Mouse (Mus musculus) lung, postnatal 0 days (tissue): ENCODE results near the gene Zfp3. TPM values are rescaled to one million over a fixed set of nuclear protein-coding genes. Genes with fewer than 3 reads are reported as not detected.
A peak's percentile ranks its signal among the peaks of the same experiment; 100 is the strongest.
"Not testable (repeated sequence)": the region's sequence is repeated elsewhere in the genome, so short reads cannot be mapped to it uniquely, and the experiment has no call there.

Source experiments
- ATAC-seq: fragments of 200-750 bp; cut with Nextera tagmentation; 2 replicates; pipeline ENCODE4 v1.8.0; 2017; ENCODE audit warnings: moderate library complexity
- DNase-seq: peaks from one replicate; pipeline ENCODE4 v3.0.0-alpha.2; 2016; ENCODE audit warnings: low spot score
- H3K27ac ChIP-seq: fragments of 300-500 bp; sonication (generic); 2 replicates; pipeline ENCODE4 v1.5.1; 2014; ENCODE audit warnings: antibody characterized with exemption, mild to moderate bottlenecking, low read length, mixed read lengths
- H3K27me3 ChIP-seq: fragments of 300-500 bp; sonication (generic); replicated peaks from 2 replicates; pipeline ENCODE4 v1.6.1; 2014; ENCODE audit warnings: low read length, mixed read lengths; ENCODE audit not compliant: insufficient read depth
- H3K36me3 ChIP-seq: fragments of 300-500 bp; sonication (generic); 2 replicates; pipeline ENCODE4 v1.6.1; 2014; ENCODE audit warnings: low read length, mixed read lengths; ENCODE audit not compliant: insufficient read depth
- H3K4me1 ChIP-seq: fragments of 300-500 bp; sonication (generic); 2 replicates; pipeline ENCODE4 v1.6.1; 2014; ENCODE audit warnings: antibody characterized with exemption, low read depth, low read length, mixed read lengths; ENCODE audit not compliant: insufficient read depth
- H3K4me2 ChIP-seq: fragments of 300-500 bp; sonication (generic); replicated peaks from 2 replicates; pipeline ENCODE4 v1.6.1; 2014; ENCODE audit warnings: low read depth, mild to moderate bottlenecking, low read length, moderate library complexity, mixed read lengths
- H3K4me3 ChIP-seq: fragments of 300-500 bp; sonication (generic); 2 replicates; pipeline ENCODE4 v1.5.1; 2014; ENCODE audit warnings: low read depth, low read length
- H3K9ac ChIP-seq: fragments of 300-500 bp; sonication (generic); replicated peaks from 2 replicates; pipeline ENCODE4 v1.6.1; 2014; ENCODE audit warnings: low read depth, mild to moderate bottlenecking
- H3K9me3 ChIP-seq: fragments of 300-500 bp; sonication (generic); 2 replicates; pipeline ENCODE4 v1.6.1; 2016; ENCODE audit warnings: low read length, mixed read lengths
- CTCF ChIP-seq: IDR thresholded peaks from 2 replicates; pipeline ENCODE4 v1.5.1; 2016; ENCODE audit warnings: antibody characterized with exemption, mild to moderate bottlenecking
- EP300 ChIP-seq: IDR thresholded peaks from 2 replicates; pipeline ENCODE4 v1.6.1; 2016; ENCODE audit warnings: antibody characterized with exemption, mild to moderate bottlenecking, control low read depth
- WGBS: fragments of 180-500 bp; shearing (Covaris S2); extraction: QIAGEN DNeasy Blood & Tissue Kit; methylation state at CpG from one replicate; pipeline ENCODE4 v1.1.7; 2014; 5-methylcytosine and 5-hydroxymethylcytosine counted together
- polyA plus RNA-seq: library from polyadenylated mRNA; unstranded; fragments of >200 nt; fragmentation: Nextera tagmentation; extraction: Ambion mirVana; gene quantifications from 2 replicates; pipeline ENCODE4 v1.2.1, GENCODE M21; 2015

Gene Zfp3
- polyA plus RNA-seq, 1 experiment from 2014 or later, result 3.6 TPM

DNA sequence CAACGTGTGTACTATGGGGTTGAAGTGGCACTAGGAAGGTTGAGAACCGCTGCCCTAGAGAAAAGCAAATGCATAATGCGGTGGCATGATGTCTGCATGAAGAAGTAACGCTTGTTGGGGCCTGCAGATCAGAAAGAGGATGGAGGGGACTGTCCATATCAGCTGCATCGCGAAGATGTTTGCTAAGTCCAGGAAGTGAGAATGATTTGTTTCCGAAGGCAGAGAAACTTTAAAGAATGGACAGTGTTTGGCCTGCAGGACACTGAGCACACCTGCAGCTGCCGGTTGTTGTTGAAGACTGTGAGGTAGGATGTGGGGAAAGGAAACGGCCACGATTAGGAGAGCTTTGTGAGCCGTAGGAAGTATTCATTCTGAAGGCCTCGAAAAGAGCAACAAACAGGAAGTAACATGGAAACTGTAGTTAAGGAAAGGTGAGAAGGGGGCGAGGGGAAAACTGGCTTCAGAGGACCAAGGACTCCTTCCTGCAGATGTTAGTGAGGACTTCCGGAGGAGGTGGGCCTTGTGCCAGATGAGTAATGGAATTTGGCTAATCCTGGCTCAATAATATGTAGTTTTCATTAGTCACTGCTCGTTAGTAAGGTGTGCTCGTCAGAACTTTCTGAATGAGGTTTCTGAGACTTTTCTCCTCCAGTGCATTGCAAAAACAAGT is 1.9 kb downstream of the Zfp3 start:
- H3K4me1 ChIP-seq, result no peaks in the 10 kb centered on the region
- no peaks in the 10 kb centered on the region for H3K9me3 ChIP-seq
- DNase-seq (peak; percentile 33), ATAC-seq (no peak)
- no peak overlapping the region for H3K9ac ChIP-seq
- no peak overlapping the region for H3K4me2 ChIP-seq
- H3K36me3 ChIP-seq, result no peaks in the 10 kb centered on the region
- H3K4me3 ChIP-seq, result no peak overlapping the region
- no peaks in the 10 kb centered on the region for H3K27me3 ChIP-seq
- TF ChIP-seq CTCF, result no peak
- TF ChIP-seq EP300, result no peak
- no peak overlapping the region for H3K27ac ChIP-seq
- WGBS, result 59% methylated on average over 16 of the region's 16 CpGs

DNA sequence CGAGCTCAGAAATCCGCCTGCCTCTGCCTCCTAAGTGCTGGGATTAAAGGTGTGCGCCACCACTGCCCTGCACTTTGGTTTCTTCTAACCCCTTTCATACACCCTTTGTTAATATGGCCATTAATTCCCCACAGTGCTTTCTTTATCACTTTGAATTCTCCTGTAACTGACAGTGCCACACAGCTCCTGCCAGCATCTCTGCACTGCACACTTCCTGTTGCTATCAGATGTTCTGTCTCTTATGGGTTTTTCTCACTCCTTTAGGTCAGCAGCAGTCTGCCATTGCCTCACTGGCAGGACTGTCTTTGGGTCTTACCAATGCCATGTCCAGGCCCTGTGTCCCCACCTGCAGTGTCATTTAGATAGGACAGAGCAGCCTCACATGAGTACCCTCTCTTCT is 6.8 kb downstream of the Zfp3 start:
- Histone ChIP-seq H3K9ac (no peak overlapping the region), H3K4me3 (no peak overlapping the region), H3K27ac (no peak overlapping the region), H3K4me1 (no peaks in the 10 kb centered on the region), H3K9me3 (no peaks in the 10 kb centered on the region), H3K27me3 (no peaks in the 10 kb centered on the region), H3K36me3 (no peaks in the 10 kb centered on the region), H3K4me2 (no peak overlapping the region)
- TF ChIP-seq CTCF (no peak), EP300 (no peak)
- DNase-seq (no peak), ATAC-seq (no peak)
- 92% methylated on average over 3 of the region's 3 CpGs for WGBS

DNA sequence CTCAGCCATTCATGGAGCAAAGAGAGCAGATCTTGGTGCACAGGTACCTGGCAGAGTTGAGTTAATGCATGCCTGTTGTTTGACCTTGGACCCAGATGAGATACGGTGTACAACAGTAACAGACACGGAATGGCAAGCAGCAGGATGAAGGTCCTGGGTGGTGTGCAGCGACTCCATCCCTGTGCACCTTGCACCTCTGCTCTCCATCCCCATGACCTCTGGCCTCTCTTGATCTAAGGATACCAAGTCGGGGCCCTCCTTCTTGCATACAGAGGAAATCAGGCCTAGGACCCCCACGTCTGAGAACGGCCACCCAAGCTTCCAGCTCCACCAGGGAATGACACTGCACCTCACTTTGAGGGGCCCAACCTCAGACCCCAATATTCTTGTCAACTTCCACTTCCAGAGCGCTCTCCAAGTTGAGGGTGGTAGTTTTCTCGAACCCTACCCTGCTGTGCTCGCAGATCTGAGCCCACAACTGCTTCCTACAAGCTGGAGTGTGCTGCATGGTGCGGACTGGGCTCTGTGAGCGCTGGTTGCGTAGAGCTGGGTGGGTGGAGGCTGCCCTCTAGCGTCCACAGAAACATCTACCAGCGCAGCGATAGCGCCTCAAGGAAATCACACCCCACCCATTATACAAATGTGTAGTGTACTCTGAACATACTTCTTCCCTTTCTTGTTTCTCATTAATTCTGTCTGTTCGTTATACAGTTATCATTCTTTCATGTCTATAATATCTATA is 13.0 kb downstream of the Zfp3 start:
- Histone ChIP-seq H3K36me3 (no peaks in the 10 kb centered on the region), H3K4me2 (no peak overlapping the region), H3K9ac (no peak overlapping the region), H3K4me1 (no peaks in the 10 kb centered on the region), H3K9me3 (no peaks in the 10 kb centered on the region), H3K4me3 (no peak overlapping the region), H3K27ac (no peak overlapping the region), H3K27me3 (no peaks in the 10 kb centered on the region)
- TF ChIP-seq EP300, result no peak
- peak; percentile 89 for TF ChIP-seq CTCF
- ATAC-seq, result peak; percentile 89
- peak; percentile 91 for DNase-seq
- 29% methylated on average over 17 of the region's 17 CpGs for WGBS

DNA sequence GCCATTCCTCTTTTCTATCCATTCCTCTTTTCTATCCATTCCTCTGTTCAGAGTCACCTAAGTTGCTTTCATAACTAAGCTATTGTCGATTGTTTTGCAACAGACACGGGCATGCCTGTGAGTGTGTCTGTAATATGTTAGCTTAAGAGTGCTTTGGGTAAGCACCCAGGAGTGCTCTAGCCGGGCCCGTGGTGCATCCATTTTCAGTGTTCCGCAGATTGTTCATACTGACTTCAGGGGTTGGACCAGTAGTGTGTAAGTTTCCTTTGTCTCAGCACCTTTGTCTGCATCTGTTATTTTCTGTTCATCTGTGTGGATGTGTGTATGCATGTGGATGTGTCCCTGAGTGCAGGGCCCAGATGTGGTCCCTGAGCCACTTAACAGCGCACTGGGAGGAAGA is 13.6 kb downstream of the Zfp3 start:
- H3K36me3 ChIP-seq, result no peaks in the 10 kb centered on the region
- no peak overlapping the region for H3K9ac ChIP-seq
- no peak overlapping the region for H3K4me2 ChIP-seq
- WGBS, result 56% methylated on average over 6 of the region's 6 CpGs
- DNase-seq (no peak), ATAC-seq (peak; percentile 33)
- H3K4me3 ChIP-seq, result no peak overlapping the region
- no peaks in the 10 kb centered on the region for H3K27me3 ChIP-seq
- H3K9me3 ChIP-seq, result no peaks in the 10 kb centered on the region
- no peak overlapping the region for H3K27ac ChIP-seq
- no peaks in the 10 kb centered on the region for H3K4me1 ChIP-seq
- TF ChIP-seq CTCF, result no peak
- no peak for TF ChIP-seq EP300

DNA sequence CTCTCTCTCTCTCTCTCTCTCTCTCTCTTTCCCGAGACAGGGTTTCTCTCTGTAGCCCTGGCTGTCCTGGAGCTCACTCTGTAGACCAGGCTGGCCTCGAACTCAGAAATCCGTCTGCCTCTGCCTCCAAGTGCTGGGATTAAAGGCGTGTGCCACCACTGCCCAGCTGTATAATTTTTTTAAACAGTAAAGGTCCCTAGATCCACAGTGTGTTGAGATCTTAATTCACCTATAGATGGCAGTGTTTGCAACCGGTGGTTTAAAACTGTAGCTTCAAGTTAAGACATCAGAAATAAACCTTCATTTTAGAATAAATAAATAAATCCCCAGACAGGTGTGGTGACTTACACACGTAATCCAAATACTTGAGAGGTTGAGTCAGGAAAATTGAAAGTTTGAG is 14.0 kb downstream of the Zfp3 start:
- H3K4me3 ChIP-seq, H3K27me3 ChIP-seq, H3K4me1 ChIP-seq, H3K9me3 ChIP-seq, ATAC-seq, H3K27ac ChIP-seq, H3K9ac ChIP-seq, H3K36me3 ChIP-seq, H3K4me2 ChIP-seq: not testable (repeated sequence)
- WGBS, result 28% methylated on average over 6 of the region's 6 CpGs
- peak; percentile 77 for DNase-seq
- TF ChIP-seq CTCF, result peak; percentile 62

DNA sequence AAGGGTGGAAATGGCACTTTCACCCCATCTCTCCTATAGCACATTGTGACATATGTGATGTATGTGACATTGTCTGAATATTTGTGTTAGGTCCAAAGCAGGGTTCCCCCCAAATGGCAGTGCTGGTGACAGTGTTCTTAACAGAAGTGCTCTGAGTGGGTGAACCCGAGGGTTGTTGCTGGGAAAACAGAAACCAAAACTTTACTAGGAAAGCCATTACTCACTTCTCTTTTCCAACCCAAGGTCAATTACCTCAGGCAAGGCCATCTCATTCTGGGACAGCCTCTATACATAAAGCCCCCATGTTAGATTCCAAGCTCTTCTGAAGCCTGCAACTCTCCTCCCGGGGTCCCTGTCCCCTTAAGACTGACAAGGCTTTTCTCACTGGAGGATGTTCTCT is 21.9 kb downstream of the Zfp3 start:
- WGBS, result 45% methylated on average over 2 of the region's 2 CpGs
- TF ChIP-seq CTCF (no peak), EP300 (no peak)
- Histone ChIP-seq H3K27me3 (no peaks in the 10 kb centered on the region), H3K27ac (no peak overlapping the region), H3K4me3 (no peak overlapping the region), H3K4me2 (no peak overlapping the region), H3K9me3 (no peaks in the 10 kb centered on the region), H3K4me1 (no peaks in the 10 kb centered on the region), H3K9ac (no peak overlapping the region), H3K36me3 (no peaks in the 10 kb centered on the region)
- no peak for DNase-seq
- no peak for ATAC-seq
